Mouse (Mus musculus) lung, adult 2 months (tissue): ENCODE results near the gene Sipa1l3.

Source experiments
- CTCF ChIP-seq: fragments of 200-500 bp; IDR thresholded peaks from 2 replicates; pipeline ENCODE4 v1.5.1; 2011; ENCODE audit warnings: mild to moderate bottlenecking, low read length, control low read depth; ENCODE audit not compliant: insufficient read depth
- POLR2A ChIP-seq: fragments of 200-500 bp; IDR thresholded peaks from 2 replicates; pipeline ENCODE4 v1.6.1; 2011; ENCODE audit warnings: low read depth, mild to moderate bottlenecking, control low read depth, low read length, borderline replicate concordance; ENCODE audit errors: extremely low read depth

GRCm38 (mm10) chr7:29523700-29524099, 5.3 kb upstream of the Sipa1l3 start:
- peak; percentile 89 for TF ChIP-seq CTCF
- TF ChIP-seq POLR2A = no peak
